Mouse (Mus musculus): ENCODE results near the gene Sppl2a. TPM values are rescaled to one million over a fixed set of nuclear protein-coding genes. Genes with fewer than 3 reads are reported as not detected.
"Not testable (repeated sequence)": the region's sequence is repeated elsewhere in the genome, so short reads cannot be mapped to it uniquely, and the experiment has no call there.

The Sppl2a gene
- 43.5 and 45.0 TPM in 2 replicates for polyA plus RNA-seq (2015; fragmentation: Nextera tagmentation; extraction: Ambion mirVana)

DNA sequence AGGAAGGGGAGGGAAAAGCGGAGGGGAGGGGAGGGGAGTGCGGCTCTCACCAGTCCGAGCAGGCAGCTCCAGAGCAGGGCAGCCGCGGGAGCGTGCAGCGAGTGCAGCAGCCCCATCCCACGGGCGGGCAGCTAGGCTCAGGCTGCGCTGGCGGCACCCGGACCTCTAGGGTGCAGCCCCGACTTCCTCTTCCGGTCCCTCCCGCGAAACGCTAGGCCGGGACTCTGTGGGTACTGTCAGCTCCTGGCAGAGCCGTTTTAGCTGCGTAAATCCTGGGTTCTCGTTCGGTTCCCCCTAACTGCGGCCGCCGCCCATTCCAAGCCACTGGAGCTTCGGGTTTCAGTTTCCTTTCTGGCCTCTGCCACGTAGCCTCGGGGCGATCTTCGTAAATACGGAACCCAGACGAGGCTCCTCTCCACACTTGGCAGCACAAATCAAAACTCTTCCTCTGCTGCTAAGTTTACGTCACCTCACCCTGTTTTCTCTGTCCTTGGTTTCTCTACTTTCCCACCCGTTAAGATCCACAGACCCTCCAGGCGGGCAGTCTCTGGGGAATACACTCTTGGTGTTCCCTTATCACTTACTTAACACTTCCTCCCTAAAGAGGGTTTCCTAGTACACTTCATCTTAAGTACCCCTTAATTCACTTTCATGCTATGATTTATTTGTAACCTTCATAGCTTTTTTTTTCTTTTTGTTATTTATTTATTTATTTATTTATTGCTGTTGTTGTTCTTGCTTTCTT lies at the start of gene Sppl2a:
Gene Sppl2a (minus strand): TSS at position 339 of the 745 bp plus-strand sequence.
- peaks cover 10% of the 10 kb centered on the region for H3K4me1 ChIP-seq
- no peaks in the 10 kb centered on the region for H3K27me3 ChIP-seq
- peak within 1 kb of the TSS; percentile 94 for H3K27ac ChIP-seq (replicated peaks)
- peak; percentile 100 for ATAC-seq (replicated peaks)
- H3K36me3 ChIP-seq, result no peaks in the 10 kb centered on the region
- H3K4me2 ChIP-seq (replicated peaks), result peak within 1 kb of the TSS; percentile 65
- H3K9me3 ChIP-seq, result no peaks in the 10 kb centered on the region
- peak within 1 kb of the TSS; percentile 90 for H3K9ac ChIP-seq (replicated peaks)
- WGBS, result under 1% methylated on average over 35 of the region's 35 CpGs
- H3K4me3 ChIP-seq, result peak within 1 kb of the TSS; percentile 80

DNA sequence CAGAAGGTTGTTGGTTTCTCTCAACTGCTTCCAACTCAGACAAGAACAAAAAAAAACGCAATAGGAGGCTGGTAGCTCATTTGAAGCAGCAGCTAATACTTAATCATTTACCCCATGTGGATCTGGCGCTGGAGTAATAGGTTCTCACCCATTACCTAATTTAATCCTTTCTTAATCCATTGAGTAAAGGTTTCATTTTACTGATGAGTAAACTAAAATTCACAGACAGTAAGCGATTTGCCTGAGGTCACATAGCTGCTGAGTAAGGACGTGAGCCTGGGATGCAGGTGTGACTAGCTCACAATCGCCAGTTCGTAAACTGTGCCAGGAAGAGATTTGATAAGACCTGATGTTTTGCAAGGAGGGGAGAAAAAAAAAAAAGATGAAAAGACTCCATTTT lies 44.4 kb upstream of the Sppl2a start:
- H3K4me2 ChIP-seq (replicated peaks), result no peak overlapping the region
- no peaks in the 10 kb centered on the region for H3K36me3 ChIP-seq
- 61% methylated on average over 6 of the region's 6 CpGs for WGBS
- no peak overlapping the region for H3K9ac ChIP-seq (replicated peaks)
- H3K4me3 ChIP-seq, result no peak overlapping the region
- no peaks in the 10 kb centered on the region for H3K9me3 ChIP-seq
- ATAC-seq (replicated peaks), result no peak
- no peaks in the 10 kb centered on the region for H3K4me1 ChIP-seq
- no peaks in the 10 kb centered on the region for H3K27me3 ChIP-seq
- no peak overlapping the region for H3K27ac ChIP-seq (replicated peaks)

DNA sequence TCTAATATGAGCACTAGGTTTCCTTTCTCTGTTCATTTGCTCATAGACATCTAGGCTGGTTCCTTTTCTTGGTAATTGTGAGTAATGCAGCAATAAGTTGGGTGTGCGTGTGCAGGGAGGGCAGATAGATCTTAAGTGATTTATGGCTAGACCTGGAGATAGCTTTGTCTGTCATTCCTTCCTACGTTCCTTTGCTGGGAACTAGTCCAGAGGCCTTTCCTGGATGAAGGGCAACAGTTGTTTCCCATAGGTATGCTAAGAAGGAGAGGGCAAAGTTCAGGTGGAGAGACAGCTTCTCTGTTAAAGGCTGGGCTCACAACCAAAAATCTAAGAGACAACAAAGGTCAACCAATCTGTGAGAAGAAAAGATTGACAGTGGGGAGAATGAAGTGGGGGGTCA lies 28.7 kb upstream of the Sppl2a start:
- Histone ChIP-seq H3K4me3 (no peak overlapping the region), H3K27me3 (no peaks in the 10 kb centered on the region), H3K9ac (replicated peaks) (no peak overlapping the region), H3K27ac (replicated peaks) (no peak overlapping the region), H3K4me2 (replicated peaks) (no peak overlapping the region), H3K9me3 (no peaks in the 10 kb centered on the region), H3K36me3 (no peaks in the 10 kb centered on the region), H3K4me1 (no peaks in the 10 kb centered on the region)
- 76% methylated on average over 2 of the region's 2 CpGs for WGBS
- ATAC-seq (replicated peaks), result no peak

DNA sequence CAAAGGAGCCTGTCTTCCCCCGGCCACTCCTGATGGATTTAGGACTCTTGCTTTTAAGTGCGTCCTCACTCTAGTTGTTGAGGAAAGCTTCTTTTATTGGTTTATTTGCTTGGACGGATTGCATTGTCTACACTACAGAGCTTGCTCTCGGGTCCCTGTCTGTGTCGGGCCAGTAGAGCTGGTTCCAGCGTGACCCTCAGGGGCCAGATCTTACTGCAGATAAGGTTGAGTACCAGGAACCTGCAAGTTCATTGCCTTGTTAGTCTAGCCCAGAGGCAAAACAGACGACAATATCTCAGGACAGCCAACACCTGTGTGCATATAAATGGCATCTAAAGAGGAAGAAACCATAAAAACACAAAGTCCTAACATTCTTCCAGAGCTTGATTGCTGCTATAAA lies 22.6 kb upstream of the Sppl2a start:
- Histone ChIP-seq H3K9ac (replicated peaks) (no peak overlapping the region), H3K27me3 (no peaks in the 10 kb centered on the region), H3K9me3 (no peaks in the 10 kb centered on the region), H3K27ac (replicated peaks) (no peak overlapping the region), H3K4me1 (no peaks in the 10 kb centered on the region), H3K4me3 (no peak overlapping the region), H3K4me2 (replicated peaks) (no peak overlapping the region), H3K36me3 (no peaks in the 10 kb centered on the region)
- ATAC-seq (replicated peaks), result no peak
- WGBS, result 74% methylated on average over 7 of the region's 7 CpGs

GRCm38 (mm10) chr2:126951085-126951484 lies 18.1 kb upstream of the Sppl2a start:
- H3K27ac ChIP-seq (replicated peaks), result no peak overlapping the region
- H3K9ac ChIP-seq (replicated peaks), result no peak overlapping the region
- WGBS, result 78% methylated on average over 7 of the region's 7 CpGs
- no peaks in the 10 kb centered on the region for H3K9me3 ChIP-seq
- no peak for ATAC-seq (replicated peaks)
- H3K4me1 ChIP-seq, result no peaks in the 10 kb centered on the region
- H3K27me3 ChIP-seq, result no peaks in the 10 kb centered on the region
- H3K36me3 ChIP-seq, result no peaks in the 10 kb centered on the region
- no peak overlapping the region for H3K4me2 ChIP-seq (replicated peaks)
- no peak overlapping the region for H3K4me3 ChIP-seq

- Histone ChIP-seq H3K4me3 (no peak overlapping the region), H3K9me3 (no peaks in the 10 kb centered on the region), H3K4me1 (no peaks in the 10 kb centered on the region), H3K36me3 (no peaks in the 10 kb centered on the region), H3K27me3 (no peaks in the 10 kb centered on the region), H3K27ac (replicated peaks) (no peak overlapping the region), H3K4me2 (replicated peaks) (no peak overlapping the region), H3K9ac (replicated peaks) (no peak overlapping the region)
- ATAC-seq (replicated peaks), result no peak
- WGBS, result 89% methylated on average over 5 of the region's 5 CpGs
Observed at GRCm38 (mm10) chr2:126950453-126950852, 17.4 kb upstream of the Sppl2a start.

DNA sequence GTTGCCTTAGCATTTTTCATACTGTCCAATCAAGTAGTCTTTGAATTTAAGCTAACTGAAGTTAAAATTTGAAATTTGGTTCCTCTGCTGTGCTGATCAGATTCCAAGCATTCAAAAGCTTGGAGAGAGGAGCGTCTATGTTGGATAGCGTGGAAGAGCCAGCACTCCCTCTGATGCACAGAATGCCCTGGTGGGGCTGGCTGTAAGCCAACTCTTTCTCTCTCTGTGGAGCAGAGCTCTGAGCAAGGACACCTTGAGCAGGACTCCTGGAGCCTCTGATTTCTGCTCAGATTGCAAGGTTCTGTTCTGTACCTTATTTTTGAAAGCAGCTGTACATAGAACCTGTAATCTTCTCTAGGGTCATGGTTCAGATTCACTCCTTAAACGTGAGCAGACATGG lies 16.8 kb upstream of the Sppl2a start:
- no peaks in the 10 kb centered on the region for H3K36me3 ChIP-seq
- no peak overlapping the region for H3K4me3 ChIP-seq
- no peak for ATAC-seq (replicated peaks)
- no peaks in the 10 kb centered on the region for H3K4me1 ChIP-seq
- no peak overlapping the region for H3K27ac ChIP-seq (replicated peaks)
- WGBS, result 43% methylated on average over 3 of the region's 3 CpGs
- H3K4me2 ChIP-seq (replicated peaks), result no peak overlapping the region
- H3K9ac ChIP-seq (replicated peaks), result no peak overlapping the region
- H3K27me3 ChIP-seq, result no peaks in the 10 kb centered on the region
- H3K9me3 ChIP-seq, result no peaks in the 10 kb centered on the region

GRCm38 (mm10) chr2:126949297-126949696 lies 16.3 kb upstream of the Sppl2a start:
- ATAC-seq (replicated peaks); H3K27me3 ChIP-seq; H3K4me2 ChIP-seq (replicated peaks); H3K4me3 ChIP-seq; H3K9ac ChIP-seq (replicated peaks); H3K36me3 ChIP-seq; H3K9me3 ChIP-seq; H3K27ac ChIP-seq (replicated peaks); H3K4me1 ChIP-seq: not testable (repeated sequence)
- 80% methylated on average over 6 of the region's 6 CpGs for WGBS

DNA sequence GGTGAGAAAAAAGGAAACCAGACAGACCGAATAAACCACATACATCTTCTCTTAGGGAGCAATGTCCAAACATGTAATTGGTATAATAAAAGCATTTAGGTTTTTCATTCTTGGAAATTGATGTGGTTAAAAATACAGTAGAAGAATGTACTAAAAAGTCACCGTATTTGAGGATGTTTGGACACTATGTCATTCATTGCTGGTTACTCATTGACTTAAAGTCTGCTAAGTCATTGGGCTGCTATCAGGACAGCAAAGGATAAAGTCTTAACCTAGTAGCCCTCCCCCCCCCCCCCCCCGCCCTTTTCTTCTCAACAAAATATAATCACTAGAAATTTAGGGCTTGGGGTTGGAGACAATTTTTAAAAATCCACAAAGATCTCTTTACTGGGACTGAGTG lies 15.2 kb upstream of the Sppl2a start:
- Histone ChIP-seq H3K4me2 (replicated peaks) (no peak overlapping the region), H3K36me3 (no peaks in the 10 kb centered on the region), H3K4me3 (no peak overlapping the region), H3K9me3 (no peaks in the 10 kb centered on the region), H3K27ac (replicated peaks) (no peak overlapping the region), H3K27me3 (no peaks in the 10 kb centered on the region), H3K9ac (replicated peaks) (no peak overlapping the region), H3K4me1 (no peaks in the 10 kb centered on the region)
- ATAC-seq (replicated peaks), result no peak
- 71% methylated on average over 3 of the region's 3 CpGs for WGBS

GRCm38 (mm10) chr2:126947646-126948045 lies 14.6 kb upstream of the Sppl2a start:
- no peak overlapping the region for H3K9ac ChIP-seq (replicated peaks)
- no peak overlapping the region for H3K4me3 ChIP-seq
- no peaks in the 10 kb centered on the region for H3K36me3 ChIP-seq
- H3K4me1 ChIP-seq, result no peaks in the 10 kb centered on the region
- no peak overlapping the region for H3K27ac ChIP-seq (replicated peaks)
- H3K27me3 ChIP-seq, result no peaks in the 10 kb centered on the region
- no peaks in the 10 kb centered on the region for H3K9me3 ChIP-seq
- no peak overlapping the region for H3K4me2 ChIP-seq (replicated peaks)
- ATAC-seq (replicated peaks), result no peak

- WGBS, result 85% methylated on average over 2 of the region's 2 CpGs
Observed at GRCm38 (mm10) chr2:126943211-126943610, 10.2 kb upstream of the Sppl2a start.

GRCm38 (mm10) chr2:126940314-126940866 lies 7.4 kb upstream of the Sppl2a start:
- H3K4me2 ChIP-seq (replicated peaks), result no peak overlapping the region
- no peak overlapping the region for H3K9ac ChIP-seq (replicated peaks)
- H3K27ac ChIP-seq (replicated peaks), result no peak overlapping the region
- no peaks in the 10 kb centered on the region for H3K9me3 ChIP-seq
- H3K4me1 ChIP-seq, result no peaks in the 10 kb centered on the region
- H3K27me3 ChIP-seq, result no peaks in the 10 kb centered on the region
- H3K36me3 ChIP-seq, result no peaks in the 10 kb centered on the region
- 81% methylated on average over 3 of the region's 3 CpGs for WGBS
- no peak overlapping the region for H3K4me3 ChIP-seq
- no peak for ATAC-seq (replicated peaks)

More at GRCm38 (mm10) chr2:126943211-126943610, 10.2 kb upstream of the Sppl2a start:
- no peak overlapping the region for H3K4me2 ChIP-seq (replicated peaks)
- no peaks in the 10 kb centered on the region for H3K36me3 ChIP-seq
- H3K27me3 ChIP-seq, result no peaks in the 10 kb centered on the region
- H3K27ac ChIP-seq (replicated peaks), result no peak overlapping the region
- H3K4me3 ChIP-seq, result no peak overlapping the region
- no peaks in the 10 kb centered on the region for H3K4me1 ChIP-seq
- no peak overlapping the region for H3K9ac ChIP-seq (replicated peaks)
- no peaks in the 10 kb centered on the region for H3K9me3 ChIP-seq
- no peak for ATAC-seq (replicated peaks)

DNA sequence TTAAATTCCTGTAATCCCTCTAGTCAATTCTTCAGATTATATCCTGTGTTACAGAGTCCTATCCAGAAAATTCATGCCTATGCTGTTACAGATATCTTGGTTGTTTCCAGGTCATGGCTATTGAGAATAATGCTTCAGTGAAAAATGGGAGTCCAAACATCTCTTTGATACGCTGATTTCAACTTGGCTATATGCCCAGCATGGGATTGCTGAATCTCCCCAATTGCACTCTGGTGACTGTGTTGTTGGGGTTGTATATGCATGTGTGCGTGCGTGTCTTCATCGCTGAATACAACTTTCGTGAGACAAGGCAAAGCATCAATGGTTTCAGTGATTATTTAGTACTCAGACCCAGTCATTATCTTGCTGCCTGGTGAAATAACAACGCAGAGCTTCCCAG lies 5.0 kb upstream of the Sppl2a start:
- Histone ChIP-seq H3K4me1 (peaks cover 4% of the 10 kb centered on the region), H3K27ac (replicated peaks) (no peak overlapping the region), H3K27me3 (no peaks in the 10 kb centered on the region), H3K9me3 (no peaks in the 10 kb centered on the region), H3K4me3 (no peak overlapping the region), H3K36me3 (no peaks in the 10 kb centered on the region), H3K9ac (replicated peaks) (no peak overlapping the region), H3K4me2 (replicated peaks) (no peak overlapping the region)
- 60% methylated on average over 6 of the region's 6 CpGs for WGBS
- no peak for ATAC-seq (replicated peaks)

Data from forebrain, embryonic 15.5 days (tissue).